Mouse (Mus musculus): ENCODE results near the gene Zfp180.
"Not testable (repeated sequence)": the region's sequence is repeated elsewhere in the genome, so short reads cannot be mapped to it uniquely, and the experiment has no call there.

Zfp180 gene

DNA sequence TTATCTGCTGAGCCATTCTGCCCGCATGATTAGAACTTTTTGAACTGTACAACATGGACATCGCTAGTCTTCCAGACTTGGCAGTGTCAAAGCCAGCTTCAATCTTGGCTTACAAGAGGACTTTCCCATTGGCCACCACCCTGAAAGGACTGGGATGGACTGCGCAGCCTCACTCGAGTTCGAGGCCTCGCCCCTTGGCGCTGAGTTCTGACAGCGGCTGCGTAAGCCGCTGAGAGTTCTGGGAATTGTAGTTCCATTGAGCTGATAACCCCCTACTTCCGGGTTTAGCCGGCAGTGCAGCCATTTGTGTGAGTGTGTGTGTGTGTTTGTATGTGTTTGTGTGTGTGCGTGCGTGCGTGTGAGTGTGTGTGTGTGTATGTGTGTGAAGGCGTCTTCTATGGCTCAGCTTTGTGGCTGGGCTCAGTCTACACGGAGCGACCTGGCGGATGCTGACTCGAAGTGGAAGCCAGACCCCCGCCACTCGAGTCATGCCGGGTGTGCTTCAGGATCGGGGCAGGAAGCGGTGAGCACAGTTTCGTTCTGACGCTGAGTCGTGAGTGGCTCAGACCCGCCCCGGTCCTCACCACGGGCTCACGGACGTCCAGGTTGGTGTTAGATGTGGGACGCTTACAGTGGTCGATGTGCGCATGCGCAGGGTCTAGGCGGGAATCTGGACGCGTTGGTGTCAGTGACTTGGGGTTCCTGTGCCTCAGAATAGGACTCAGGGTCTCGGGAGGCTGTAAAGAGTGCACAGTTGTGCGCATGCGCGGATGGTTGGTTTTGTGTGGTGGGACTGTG is at the start of gene Zfp180:
Gene Zfp180 (plus strand): TSS at position 291 of the 798 bp plus-strand sequence.
- peak; percentile 94 to 95 for DNase-seq (ENCODE audit: low spot score in 2 of 2)

DNA sequence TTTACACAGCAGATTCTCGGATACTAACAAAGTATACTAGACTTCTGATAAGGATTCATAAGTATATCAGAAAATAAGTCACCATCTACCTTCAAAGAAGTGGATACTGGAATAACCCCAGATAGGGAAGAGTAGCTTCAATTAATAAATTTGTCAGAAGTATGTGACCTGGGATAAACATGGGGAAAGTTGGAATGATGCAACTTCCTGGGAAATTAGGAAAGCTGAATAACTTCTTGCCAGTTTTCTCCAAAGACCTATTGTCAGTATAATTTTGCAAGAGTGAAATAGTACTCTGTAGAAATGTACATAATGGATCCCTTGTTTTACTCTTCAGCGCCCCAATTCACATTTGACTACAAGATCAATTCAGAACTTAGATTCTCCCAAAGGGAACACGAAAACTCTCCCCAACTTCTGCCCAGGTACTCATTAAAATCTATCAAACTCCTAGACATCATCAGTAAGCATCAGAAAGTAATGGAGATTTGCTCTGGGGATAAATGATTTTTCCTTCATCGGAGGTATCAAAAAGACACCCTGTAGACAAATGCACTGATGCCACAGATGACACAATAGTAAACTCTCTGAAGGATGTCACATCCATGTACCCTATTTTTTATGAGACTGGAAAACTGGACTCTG is 28.9 kb upstream of the Zfp180 start, which contains the start of gene Vmn1r183:
Gene Vmn1r183 (plus strand): TSS at position 595 of the 645 bp plus-strand sequence.
- no peak for DNase-seq (ENCODE audit: low spot score in 2 of 2)

DNA sequence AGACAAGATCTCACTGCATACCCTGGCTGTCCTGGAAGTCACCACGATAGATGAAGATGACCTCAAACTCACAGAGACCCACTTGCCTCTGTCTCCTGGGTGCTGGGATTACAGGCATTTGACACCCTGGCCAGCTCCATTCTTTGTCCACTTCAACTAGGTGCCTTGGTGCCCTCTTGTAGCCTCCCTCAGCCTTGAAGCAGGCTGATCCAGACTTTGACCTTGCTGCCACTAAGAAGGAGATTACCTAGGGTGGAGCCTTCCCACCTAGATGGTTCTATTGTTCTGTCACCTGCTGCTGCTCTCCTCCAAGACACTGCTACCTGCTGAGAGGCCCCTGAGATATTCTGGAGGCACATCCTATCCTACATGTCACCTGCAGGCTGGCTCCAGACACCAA is 7.3 kb upstream of the Zfp180 start:
- not testable (repeated sequence) for DNase-seq (ENCODE audit: low spot score in 2 of 2)

DNA sequence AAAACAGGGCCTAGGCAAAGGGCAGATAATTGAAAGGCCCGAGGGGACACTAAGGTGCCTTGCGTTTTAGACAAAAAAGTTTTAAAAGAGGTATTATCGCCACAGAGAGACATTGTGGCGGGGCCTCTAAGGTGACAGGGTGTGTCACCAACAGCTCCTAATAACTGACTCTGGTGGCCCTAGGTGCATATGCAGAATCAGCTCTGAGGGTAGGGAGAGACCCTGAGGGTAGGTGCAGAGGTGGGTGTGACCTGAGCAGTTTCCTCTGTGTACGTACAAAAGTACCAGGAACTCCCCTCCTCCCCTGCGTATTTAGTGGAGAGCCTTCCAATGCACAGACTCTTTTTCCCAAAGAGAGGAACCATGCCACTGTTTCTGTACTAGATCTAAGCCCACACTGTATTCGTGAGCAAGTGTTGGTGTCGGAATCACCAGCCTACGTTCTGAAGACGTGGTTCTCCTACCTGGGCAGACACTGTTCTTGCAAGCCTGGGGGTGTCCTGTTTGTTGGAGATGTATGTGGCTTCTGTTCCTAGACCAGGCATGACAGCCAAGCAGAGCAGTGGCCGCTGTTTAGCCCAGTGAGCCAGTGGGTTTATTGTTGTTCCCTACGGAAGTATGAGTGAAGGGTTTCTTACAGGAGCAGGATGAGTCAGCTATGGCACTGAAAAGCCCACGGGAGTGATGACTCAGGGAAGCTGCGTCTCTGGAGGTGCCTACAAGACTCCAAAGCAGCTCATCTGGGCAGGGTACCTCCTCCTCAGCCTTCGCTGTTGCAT is 922 bp downstream of the Zfp180 start:
- peak; percentile 73 to 77 for DNase-seq (ENCODE audit: low spot score in 2 of 2)

DNA sequence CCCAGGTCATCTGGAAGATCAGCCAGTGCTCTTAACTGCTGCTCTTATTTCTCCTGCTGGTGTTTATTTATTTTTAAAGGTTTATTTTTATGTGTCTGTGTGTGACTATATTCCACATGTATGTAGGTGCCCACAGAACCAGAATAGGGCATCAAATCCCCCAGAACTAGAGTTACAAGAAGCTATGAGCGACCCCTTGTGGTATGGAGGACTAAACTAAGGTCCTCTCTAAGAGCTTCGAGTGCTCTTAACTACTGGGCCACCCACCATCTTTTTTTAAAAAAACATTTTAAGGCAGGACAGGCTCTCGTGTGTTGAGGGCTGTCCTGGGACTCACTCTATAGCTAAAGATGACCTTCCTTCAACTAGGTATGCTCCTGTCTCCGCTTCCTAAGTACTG is 5.1 kb downstream of the Zfp180 start:
- no peak for DNase-seq (ENCODE audit: low spot score in 2 of 2)

DNA sequence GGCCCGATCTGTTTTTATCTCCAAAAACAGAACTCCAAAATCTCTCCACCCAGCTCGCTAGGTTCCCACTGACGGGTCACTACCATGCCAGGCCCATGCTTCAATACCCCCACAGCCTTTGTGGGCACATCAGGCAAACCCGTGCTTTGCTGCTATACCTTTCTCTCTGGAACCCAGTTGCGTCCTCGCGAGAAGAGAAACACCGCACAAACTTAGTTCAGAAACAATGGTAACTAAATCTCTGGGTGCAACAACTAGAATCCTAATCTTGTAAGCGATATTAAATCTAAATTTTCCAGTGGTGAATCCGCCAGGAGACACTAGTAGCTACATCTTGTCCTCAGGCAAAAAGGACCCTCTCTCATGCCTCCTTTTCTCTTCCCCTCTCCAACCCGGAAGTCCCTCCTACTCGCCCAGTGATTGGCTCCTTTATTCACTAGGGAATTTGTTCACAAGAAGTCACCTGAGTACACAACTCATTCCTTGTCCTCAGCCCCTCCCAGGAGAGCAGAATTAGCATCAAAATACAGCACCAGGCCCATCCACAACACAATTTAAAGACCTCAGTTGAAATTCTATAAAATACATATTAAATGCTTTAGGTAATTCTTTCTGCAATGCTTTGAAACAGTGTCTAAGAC is 5.9 kb downstream of the Zfp180 start:
- no peak for DNase-seq (ENCODE audit: low spot score in 2 of 2)

DNA sequence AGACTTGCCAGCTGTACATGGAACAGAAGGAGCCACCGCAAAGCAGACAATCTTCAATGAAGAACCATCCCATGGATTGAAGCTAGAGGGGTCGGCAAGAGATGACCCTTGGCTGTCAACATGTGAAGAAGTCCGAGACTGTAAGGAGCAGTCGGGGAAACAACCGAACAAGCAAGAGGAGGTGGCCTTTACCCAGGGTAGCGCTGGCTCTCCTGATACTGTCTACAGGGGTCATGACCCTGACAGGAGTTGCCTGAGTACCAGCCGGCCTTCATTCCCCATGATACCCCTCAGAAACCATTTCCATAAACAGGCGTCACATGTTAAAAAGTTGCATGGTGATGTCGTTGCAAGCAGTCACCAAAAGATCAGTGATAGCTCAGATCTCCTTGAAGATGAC is 22.7 kb downstream of the Zfp180 start:
- no peak for DNase-seq (ENCODE audit: low spot score in 2 of 2)

DNA sequence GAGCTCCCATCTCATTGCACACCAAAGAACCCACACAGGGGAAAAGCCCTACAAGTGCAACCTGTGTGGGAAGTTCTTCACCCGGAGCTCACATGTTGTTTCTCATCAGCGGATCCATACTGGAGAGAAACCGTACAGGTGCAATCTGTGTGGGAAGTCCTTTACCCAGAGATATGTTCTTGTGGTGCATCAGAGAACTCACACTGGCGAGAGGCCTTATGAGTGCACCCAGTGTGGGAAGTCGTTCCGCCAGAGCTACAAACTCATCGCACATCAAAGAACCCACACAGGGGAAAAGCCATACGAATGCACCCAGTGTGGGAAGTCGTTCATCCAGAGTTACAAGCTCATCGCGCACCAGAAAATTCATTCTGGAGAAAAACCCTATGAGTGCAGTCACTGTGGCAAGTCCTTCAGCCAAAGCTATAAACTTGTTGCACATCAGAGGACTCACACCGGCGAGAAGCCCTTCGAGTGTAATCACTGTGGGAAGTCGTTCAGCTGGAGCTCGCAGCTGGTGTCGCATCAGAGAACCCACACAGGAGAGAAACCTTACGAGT is 23.5 kb downstream of the Zfp180 start:
- DNase-seq (ENCODE audit: low spot score in 2 of 2) = no peak

DNA sequence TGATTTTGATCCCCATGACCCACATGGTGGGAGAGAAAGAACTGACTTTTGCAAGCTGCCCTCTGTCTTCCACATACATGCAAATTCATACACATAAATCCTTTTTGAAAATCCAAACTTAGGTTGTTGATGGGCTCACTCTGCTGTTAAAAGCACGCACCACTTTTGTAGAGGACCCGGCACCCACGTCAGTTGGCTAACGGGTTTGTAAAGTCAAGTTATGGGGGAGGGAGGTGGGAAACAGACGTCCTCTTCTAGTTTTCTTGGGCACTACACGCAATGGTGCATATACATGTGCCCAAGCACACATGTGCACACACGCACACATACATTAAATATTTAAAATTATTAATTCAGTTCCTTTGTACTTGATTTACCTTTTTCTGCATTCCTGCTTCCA is 29.1 kb downstream of the Zfp180 start:
- no peak for DNase-seq (ENCODE audit: low spot score in 2 of 2)

DNA sequence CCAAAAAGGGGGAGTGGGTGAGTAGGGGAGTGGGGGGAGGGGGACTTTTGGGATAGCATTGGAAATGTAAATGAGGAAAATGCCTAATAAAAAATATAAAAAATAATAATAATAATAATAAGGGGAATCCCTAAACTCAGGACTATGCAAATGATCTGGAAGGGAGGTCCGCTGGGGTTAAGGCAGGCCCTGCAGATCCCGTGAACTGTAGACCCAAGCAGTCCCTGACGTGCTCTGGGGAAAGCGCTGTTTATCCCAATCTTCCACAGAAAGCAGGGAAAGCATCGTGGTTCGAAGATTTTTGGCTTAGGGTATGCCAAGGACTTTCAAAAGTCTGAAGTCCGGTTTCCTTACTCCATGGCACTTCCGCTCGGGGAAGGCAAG is 30.0 kb downstream of the Zfp180 start:
- no peak for DNase-seq (ENCODE audit: low spot score in 2 of 2)

DNA sequence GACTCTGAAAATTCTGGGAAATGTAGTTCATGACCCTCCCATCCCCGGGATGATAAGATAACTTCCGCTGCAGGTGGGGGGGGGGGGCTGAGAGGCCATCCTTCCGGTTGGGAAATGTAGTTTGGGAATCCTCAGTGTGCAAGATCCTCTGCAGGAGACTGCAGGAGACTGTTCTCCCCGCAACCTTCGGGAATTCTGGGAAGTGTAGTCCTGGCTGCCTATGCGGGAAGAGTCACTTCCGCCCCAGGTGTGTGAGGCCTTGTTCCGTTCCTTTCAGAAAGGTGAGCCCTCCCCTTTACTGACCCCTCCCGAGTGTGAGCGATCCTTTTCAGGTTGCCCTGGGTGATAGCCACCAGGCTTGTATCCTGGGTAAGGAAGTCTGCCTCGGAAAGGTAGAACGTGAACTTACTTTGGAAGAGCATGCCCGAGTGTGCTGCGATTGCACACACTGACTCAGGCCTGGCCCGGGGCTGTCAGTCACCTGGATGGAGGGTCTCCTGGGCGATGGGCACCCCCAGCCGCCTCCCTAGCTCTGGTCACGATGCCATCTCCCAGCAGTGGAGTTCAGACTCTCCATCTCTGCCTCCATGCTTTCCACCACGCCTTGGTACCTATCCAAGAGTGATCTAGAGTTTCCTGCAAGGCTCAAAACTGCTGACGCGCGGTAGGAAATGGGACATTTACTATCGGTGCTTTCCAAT is 30.6 kb downstream of the Zfp180 start, which contains the start of gene Zfp112:
Gene Zfp112 (plus strand): TSS at position 159 of the 701 bp plus-strand sequence.
- DNase-seq (ENCODE audit: low spot score in 2 of 2) = peak; percentile 82 to 87

DNA sequence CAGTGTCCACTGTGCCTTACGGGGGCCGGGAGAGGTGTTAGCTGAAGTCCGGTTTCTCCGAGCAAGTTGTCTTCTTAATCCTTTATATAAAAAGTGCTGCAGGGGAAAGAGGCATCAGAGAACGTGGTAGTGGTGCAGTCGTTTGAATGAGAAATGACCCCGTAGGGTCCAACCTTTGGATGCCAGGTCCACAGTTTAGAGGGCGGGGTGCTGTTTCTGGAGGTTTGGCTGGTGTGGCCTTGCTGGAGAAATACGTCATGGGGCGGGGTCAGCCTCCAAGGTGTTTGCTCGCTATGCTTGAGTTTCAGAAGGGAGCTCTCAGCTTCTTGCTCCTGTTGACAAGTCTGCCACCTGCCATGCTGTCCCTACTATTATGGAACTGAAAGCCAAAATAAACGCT is 31.3 kb downstream of the Zfp180 start:
- DNase-seq (ENCODE audit: low spot score in 2 of 2) = peak; percentile 32 to 35

DNA sequence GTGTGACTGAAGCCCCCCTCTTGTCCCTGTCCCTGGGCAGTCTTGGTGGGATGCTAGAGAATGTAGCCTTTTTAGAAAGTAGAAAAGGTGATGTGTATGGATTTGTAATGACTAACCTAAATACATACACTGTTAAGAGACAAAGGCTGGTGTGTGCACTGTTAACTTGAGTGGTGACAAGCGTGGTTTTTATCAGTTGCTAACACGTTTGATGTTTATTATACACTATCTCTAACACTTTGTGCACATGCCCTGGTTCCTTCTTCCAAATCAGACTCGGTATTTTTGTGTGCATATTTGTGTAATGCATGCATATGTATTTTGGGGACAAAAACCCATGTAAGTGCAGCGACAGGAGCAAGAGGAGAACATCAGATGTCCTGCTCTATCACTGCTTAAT is 34.9 kb downstream of the Zfp180 start:
- no peak for DNase-seq (ENCODE audit: low spot score in 2 of 2)

DNA sequence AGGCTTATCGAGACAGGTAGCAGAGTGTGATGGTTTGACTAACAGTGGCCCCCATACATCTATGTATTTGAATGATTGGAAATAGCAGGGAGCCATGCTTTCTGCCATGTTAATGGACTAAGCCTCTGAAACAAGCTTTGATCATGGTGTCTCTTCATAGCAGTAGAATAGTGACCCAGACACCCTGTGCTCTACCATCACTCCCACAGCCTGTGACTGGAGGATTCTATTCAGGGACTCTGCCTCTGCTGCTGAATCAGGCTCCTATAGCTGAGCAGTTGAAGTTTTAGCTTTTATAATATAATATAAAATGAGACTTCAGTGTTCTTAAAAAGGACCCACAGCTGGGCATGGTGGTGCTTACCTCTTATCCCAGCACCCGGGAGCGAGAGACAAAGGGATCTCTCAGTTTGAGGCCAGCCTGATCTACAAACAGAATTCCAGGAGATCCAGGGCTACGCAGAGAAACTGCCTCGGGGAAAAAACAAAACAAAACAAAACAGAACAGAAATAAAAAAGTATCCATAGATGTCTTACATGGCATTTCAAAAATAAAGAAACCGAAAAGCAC is 51.8 kb downstream of the Zfp180 start:
- peak; percentile 7 to 13 for DNase-seq (ENCODE audit: low spot score in 2 of 2)

DNA sequence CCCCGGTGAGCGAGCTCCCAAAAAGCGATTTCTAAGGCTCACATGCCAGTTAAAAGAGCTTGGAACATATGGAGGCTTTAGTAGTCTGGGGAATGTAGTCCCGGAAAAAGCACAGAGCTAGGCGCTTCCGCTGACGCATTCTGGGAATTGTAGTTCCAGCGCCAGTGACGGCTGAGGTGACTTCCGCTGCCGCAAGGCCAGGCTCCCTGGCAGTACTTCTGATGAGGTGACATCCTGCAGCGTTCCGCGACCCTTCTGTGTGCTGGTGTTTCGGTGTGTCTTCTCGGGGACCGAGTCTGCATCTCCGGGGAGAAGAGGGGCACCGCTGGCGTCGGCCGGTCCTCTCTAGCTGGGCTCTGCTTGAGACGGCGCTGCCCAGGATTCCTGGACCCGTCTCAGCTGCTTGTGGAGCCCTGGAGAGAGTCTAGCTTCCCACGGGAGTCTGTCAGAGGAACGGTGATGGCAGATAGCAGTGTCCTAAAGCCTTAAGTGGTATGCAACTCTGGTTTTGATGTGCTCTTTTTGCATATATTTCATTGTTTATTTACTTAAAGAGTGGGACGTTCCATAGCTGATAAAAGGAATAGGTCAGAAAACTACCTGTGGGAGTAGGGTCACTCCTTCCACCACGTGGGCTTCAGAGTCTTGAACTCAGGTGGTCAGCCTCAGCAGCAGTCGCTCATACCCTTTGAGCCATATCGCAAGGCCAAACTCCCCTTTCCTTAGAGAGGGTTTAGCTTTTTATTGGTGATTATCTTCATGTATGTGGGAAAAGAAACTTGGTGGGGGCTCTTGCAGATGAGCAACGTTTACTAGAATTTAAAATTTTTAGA is 52.5 kb downstream of the Zfp180 start, which contains the start of gene Zfp235:
Gene Zfp235 (plus strand): TSS at position 174 of the 833 bp plus-strand sequence.
- DNase-seq (ENCODE audit: low spot score in 2 of 2) = peak; percentile 91 to 95

DNA sequence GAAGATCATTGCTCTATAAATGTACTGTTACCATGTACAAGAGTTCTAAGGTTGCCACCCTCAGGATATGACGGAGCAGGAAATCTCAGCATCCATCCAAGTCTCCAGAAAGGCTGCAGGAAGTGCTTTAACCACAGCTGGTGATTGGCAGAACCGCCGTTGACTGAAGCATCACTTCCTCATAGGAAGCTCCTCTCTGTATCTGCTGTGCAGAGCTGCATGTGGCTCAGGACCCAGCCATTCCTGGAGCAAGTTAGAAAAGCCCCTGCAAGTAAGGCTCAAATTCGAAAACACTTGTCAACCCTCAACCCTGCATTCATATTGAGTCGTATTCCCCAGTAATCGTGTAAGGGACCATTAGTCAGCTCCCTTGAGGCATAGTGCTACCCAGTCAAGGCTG is 60.8 kb downstream of the Zfp180 start:
- no peak for DNase-seq (ENCODE audit: low spot score in 2 of 2)

DNA sequence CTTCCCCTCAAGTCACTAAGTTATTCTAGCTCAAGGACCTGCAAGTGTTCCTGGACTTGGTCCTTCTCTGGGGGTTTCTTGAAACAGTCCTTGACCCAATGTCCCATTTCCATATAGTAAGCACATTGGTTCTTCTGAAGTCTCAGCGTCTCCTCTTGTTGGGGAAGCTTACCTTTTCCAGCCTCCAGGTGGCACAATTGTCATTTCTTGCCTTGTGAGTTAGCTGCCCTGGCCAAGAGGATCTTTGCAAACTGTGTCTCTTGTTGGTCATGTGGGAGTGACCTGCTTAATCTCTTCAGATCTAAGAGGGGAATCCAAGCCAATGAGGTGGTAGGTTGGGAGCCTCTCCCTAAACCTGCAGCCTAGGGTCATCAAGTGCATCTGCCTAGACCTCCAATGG is 71.5 kb downstream of the Zfp180 start:
- no peak for DNase-seq (ENCODE audit: low spot score in 2 of 2)

Data from right cerebral cortex, adult 2 months (tissue).